Mouse (Mus musculus) c-Kit-negative CD71-positive TER-119-positive erythroid progenitor cells, embryonic 14.5 days (primary cell): ENCODE results near the gene Tas2r125.
"Not testable (repeated sequence)": the region's sequence is repeated elsewhere in the genome, so short reads cannot be mapped to it uniquely, and the experiment has no call there.

Experiments used
- DNase-seq: peaks from one replicate; pipeline ENCODE4 v3.0.0-alpha.2; 2013; ENCODE audit warnings: low read depth, low spot score

Gene Tas2r125

DNA sequence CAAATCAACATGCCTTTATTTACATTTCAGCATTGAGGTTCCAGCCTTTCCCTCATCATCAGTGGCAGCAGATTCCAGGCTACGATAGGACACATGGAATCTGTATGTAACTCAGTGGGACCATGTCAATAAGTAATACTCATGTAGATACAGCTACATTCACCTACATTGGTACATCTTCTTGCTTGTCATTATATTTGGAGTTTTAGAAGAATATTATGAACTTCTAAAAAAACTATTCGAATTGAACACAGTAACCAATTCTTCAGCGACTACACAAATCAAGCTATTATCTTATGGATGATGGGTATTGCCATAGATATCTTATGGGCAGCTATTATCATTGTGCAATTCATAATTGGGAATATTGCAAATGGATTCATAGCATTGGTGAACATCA lies at the start of gene Tas2r125:
Tas2r125 (plus strand) TSS at position 301 of the 400 bp plus-strand sequence.
- DNase-seq = no peak

DNA sequence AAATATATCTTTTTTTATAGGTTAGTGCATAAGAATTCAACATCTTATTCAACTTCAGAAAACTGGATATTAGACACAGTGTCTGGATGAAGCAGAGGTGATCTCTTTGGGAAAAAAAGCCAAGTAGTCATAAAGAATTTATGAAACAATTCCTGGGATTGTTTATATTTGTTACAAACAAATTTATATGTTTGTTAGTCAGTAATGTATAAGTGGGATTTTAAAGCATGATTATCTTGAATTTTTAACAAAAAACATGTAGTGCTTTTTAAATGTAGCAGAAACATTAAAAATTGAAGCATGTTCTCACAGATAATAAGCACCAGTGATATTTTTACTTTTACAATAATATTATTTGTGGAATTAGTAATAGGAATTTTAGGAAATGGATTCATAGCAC lies 41.7 kb upstream of the Tas2r125 start, which contains the start of gene Tas2r110:
Tas2r110 (plus strand) TSS at position 301 of the 400 bp plus-strand sequence.
- DNase-seq = no peak

DNA sequence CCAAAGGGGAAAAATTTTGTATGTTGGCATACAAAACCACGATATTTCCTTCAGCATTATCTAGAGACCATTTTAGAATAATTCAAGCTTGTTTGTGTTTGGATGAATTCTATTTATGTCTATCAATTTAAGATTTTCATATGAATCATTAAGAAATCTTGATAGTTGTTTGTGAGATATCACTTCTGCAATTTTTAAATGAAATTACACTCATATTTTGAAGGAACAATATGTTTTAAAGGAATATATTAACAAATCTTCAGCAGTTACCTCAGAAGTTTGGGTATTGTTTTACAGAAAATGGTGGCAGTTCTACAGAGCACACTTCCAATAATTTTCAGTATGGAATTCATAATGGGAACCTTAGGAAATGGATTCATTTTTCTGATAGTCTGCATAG lies 16.7 kb upstream of the Tas2r125 start, which contains the start of gene Tas2r113:
Tas2r113 (plus strand) TSS at position 301 of the 400 bp plus-strand sequence.
- no peak for DNase-seq

- not testable (repeated sequence) for DNase-seq
Observed at GRCm38 (mm10) chr6:132941376-132941775, 31.9 kb downstream of the Tas2r125 start.

DNA sequence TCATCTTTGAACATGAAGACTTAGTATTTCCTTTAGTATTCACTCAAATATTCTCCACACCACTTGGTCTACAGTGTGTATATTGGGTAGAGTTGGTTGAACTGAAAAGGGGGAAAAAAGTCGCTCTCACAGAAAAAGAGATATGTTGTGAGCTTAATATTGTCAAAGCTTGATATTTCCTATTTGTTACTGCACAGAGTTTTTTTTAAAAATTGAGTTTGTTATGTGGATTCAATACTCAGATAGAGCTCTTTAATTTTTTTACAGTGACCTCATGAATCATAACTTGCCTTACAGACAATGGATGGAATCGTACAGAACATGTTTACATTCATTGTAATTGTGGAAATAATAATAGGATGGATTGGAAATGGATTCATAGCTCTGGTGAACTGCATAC lies 41.4 kb downstream of the Tas2r125 start, which contains the start of gene Tas2r129:
Tas2r129 (plus strand) TSS at position 301 of the 400 bp plus-strand sequence.
- DNase-seq = no peak

DNA sequence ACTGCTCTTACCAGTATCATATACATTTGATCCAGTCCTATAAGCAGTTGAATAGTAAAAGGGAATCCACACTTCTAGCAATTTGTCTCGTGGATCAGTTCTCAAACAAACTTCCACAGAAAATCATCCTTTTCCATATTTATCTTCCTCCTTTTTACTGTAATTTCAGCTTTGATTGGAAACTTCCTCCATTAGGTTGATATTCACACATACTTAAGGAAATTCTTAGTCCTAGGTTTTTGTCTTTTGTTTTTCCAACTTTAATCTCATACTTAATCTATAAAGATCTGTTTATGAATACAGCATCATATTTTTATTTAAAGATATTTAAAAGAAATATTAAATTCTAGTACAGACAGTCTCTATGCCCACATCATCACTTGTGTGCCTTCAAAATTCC lies 48.4 kb downstream of the Tas2r125 start, which contains the start of gene Tas2r131:
Tas2r131 (minus strand) TSS at position 101 of the 400 bp plus-strand sequence.
- no peak for DNase-seq
